Mouse (Mus musculus): ENCODE data around the gene Sash1. TPM values are rescaled to one million over a fixed set of nuclear protein-coding genes. Genes with fewer than 3 reads are reported as not detected.

Sash1 gene
- total and polyA plus RNA-seq, 2 experiments: 9.6 to 21.1 TPM

- no peak overlapping the region for H3K27ac ChIP-seq (replicated peaks; ENCODE audit: insufficient read depth, low read depth, low read length)
- H3K79me2 ChIP-seq (ENCODE audit: control insufficient read depth, insufficient read depth, low read length): peaks cover 3% of the 10 kb centered on the region; the same call in 1 of the 2 replicates
- no peak for DNase-seq (ENCODE audit: extremely low read depth, low read depth, low spot score)
- H3K9ac ChIP-seq (ENCODE audit: low read depth, low read length): no peak overlapping the region
- peaks cover 8% of the 10 kb centered on the region for H3K4me1 ChIP-seq (ENCODE audit: control insufficient read depth, insufficient read depth, low read length)
- no peak for TF ChIP-seq CTCF (IDR thresholded peaks at IDR 0.05; ENCODE audit: low read depth, low read length)
- TF ChIP-seq POLR2A (IDR thresholded peaks at IDR 0.05; ENCODE audit: extremely low read depth, insufficient read depth, low read length): no peak
- no peaks in the 10 kb centered on the region for H3K27me3 ChIP-seq (ENCODE audit: control insufficient read depth, insufficient read depth, low read length)
- no peak overlapping the region for H3K4me3 ChIP-seq (ENCODE audit: insufficient read depth, low read depth, low read length)
- H3K36me3 ChIP-seq (ENCODE audit: control insufficient read depth, insufficient read depth, low read length): peaks cover 36% of the 10 kb centered on the region; the same call in 1 of the 2 replicates
- WGBS: 94% methylated on average over 2 of the region's 2 CpGs
These were observed 109.1 kb downstream of the Sash1 start for GRCm38 (mm10) chr10:8776791-8777190.

GRCm38 (mm10) chr10:8775794-8776193 is 110.1 kb downstream of the Sash1 start:
- Histone ChIP-seq H3K27ac (replicated peaks; ENCODE audit: insufficient read depth, low read depth, low read length) (0 out of 2 replicates have a peak overlapping the region, but pooled peaks have one; percentile 22), H3K4me3 (ENCODE audit: insufficient read depth, low read depth, low read length) (no peak overlapping the region), H3K9ac (ENCODE audit: low read depth, low read length) (no peak overlapping the region), H3K27me3 (ENCODE audit: control insufficient read depth, insufficient read depth, low read length) (no peaks in the 10 kb centered on the region), H3K79me2 (ENCODE audit: control insufficient read depth, insufficient read depth, low read length) (peaks cover 3% of the 10 kb centered on the region), H3K36me3 (ENCODE audit: control insufficient read depth, insufficient read depth, low read length) (peaks cover 42% of the 10 kb centered on the region; the same call in 1 of the 2 replicates), H3K4me1 (ENCODE audit: control insufficient read depth, insufficient read depth, low read length) (peaks cover 8% of the 10 kb centered on the region)
- DNase-seq (ENCODE audit: extremely low read depth, low read depth, low spot score): no peak
- TF ChIP-seq CTCF (IDR thresholded peaks at IDR 0.05; ENCODE audit: low read depth, low read length): no peak
- TF ChIP-seq POLR2A (IDR thresholded peaks at IDR 0.05; ENCODE audit: extremely low read depth, insufficient read depth, low read length): no peak
- 89% methylated on average over 2 of the region's 2 CpGs for WGBS

DNA sequence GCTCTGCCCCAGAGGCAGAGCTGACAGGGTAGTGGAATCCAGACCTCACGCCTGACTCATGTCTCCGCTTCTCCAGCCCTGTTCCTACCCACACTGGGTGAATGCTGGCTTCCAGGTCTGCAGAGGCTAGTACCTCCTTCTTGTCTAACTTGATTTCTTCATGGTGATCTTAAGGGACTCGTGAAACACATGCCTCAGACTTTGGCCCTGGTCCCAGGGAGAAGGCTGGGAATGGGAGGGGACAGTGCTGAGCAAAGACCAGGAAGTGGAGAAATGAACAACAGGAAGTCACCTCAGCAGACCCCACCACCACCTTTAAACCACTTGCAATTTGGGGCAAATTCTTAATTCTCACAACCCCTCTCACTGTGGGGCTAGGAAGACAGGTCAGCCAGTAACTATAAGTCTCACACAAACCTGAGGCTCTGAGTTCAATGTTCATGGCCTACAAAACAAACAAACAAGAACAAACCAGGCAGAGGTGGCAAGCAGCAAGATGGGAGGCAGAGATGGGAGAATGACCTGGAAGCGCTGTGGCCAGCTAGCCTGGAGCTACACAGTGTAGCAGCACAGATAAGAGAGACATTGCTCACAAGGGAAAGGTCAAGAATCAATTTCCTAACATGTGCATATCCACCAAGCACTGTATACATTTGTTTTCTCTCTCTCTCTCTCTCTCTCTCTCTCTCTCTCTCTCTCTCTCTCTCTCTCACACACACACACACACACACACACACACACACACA is 113.2 kb downstream of the Sash1 start:
- H3K79me2 ChIP-seq (ENCODE audit: control insufficient read depth, insufficient read depth, low read length): peaks cover 9% of the 10 kb centered on the region
- peak overlapping the region; percentile 32 for H3K27ac ChIP-seq (replicated peaks; ENCODE audit: insufficient read depth, low read depth, low read length)
- H3K27me3 ChIP-seq (ENCODE audit: control insufficient read depth, insufficient read depth, low read length): no peaks in the 10 kb centered on the region
- H3K9ac ChIP-seq (ENCODE audit: low read depth, low read length): no peak overlapping the region
- WGBS: 52% methylated on average over 4 of the region's 4 CpGs
- H3K4me1 ChIP-seq (ENCODE audit: control insufficient read depth, insufficient read depth, low read length): peaks cover 8% of the 10 kb centered on the region
- peaks cover 32% of the 10 kb centered on the region for H3K36me3 ChIP-seq (ENCODE audit: control insufficient read depth, insufficient read depth, low read length)
- H3K4me3 ChIP-seq (ENCODE audit: insufficient read depth, low read depth, low read length): no peak overlapping the region
- no peak for TF ChIP-seq CTCF (IDR thresholded peaks at IDR 0.05; ENCODE audit: low read depth, low read length)
- no peak for TF ChIP-seq POLR2A (IDR thresholded peaks at IDR 0.05; ENCODE audit: extremely low read depth, insufficient read depth, low read length)
- DNase-seq (ENCODE audit: extremely low read depth, low read depth, low spot score): peak; percentile 72

- Histone ChIP-seq H3K27me3 (ENCODE audit: control insufficient read depth, insufficient read depth, low read length) (no peaks in the 10 kb centered on the region), H3K9ac (ENCODE audit: low read depth, low read length) (no peak overlapping the region), H3K36me3 (ENCODE audit: control insufficient read depth, insufficient read depth, low read length) (peaks cover 21% of the 10 kb centered on the region), H3K79me2 (ENCODE audit: control insufficient read depth, insufficient read depth, low read length) (peaks cover 14% of the 10 kb centered on the region), H3K27ac (replicated peaks; ENCODE audit: insufficient read depth, low read depth, low read length) (no peak overlapping the region), H3K4me1 (ENCODE audit: control insufficient read depth, insufficient read depth, low read length) (peaks cover 8% of the 10 kb centered on the region), H3K4me3 (ENCODE audit: insufficient read depth, low read depth, low read length) (no peak overlapping the region)
- DNase-seq (ENCODE audit: extremely low read depth, low read depth, low spot score): no peak
- TF ChIP-seq CTCF (IDR thresholded peaks at IDR 0.05; ENCODE audit: low read depth, low read length) (no peak), POLR2A (IDR thresholded peaks at IDR 0.05; ENCODE audit: extremely low read depth, insufficient read depth, low read length) (no peak)
- WGBS: 87% methylated on average over 12 of the region's 12 CpGs
These were observed 114.8 kb downstream of the Sash1 start for GRCm38 (mm10) chr10:8770931-8771653.

GRCm38 (mm10) chr10:8768654-8769053 is 117.2 kb downstream of the Sash1 start:
- H3K79me2 ChIP-seq (ENCODE audit: control insufficient read depth, insufficient read depth, low read length): peaks cover 21% of the 10 kb centered on the region
- DNase-seq (ENCODE audit: extremely low read depth, low read depth, low spot score): no peak
- H3K27ac ChIP-seq (replicated peaks; ENCODE audit: insufficient read depth, low read depth, low read length): no peak overlapping the region
- H3K4me3 ChIP-seq (ENCODE audit: insufficient read depth, low read depth, low read length): no peak overlapping the region
- H3K9ac ChIP-seq (ENCODE audit: low read depth, low read length): no peak overlapping the region
- peaks cover 8% of the 10 kb centered on the region for H3K4me1 ChIP-seq (ENCODE audit: control insufficient read depth, insufficient read depth, low read length)
- TF ChIP-seq CTCF (IDR thresholded peaks at IDR 0.05; ENCODE audit: low read depth, low read length) (no peak), POLR2A (IDR thresholded peaks at IDR 0.05; ENCODE audit: extremely low read depth, insufficient read depth, low read length) (no peak)
- 82% methylated on average over 8 of the region's 8 CpGs for WGBS
- H3K36me3 ChIP-seq (ENCODE audit: control insufficient read depth, insufficient read depth, low read length): peaks cover 15% of the 10 kb centered on the region
- H3K27me3 ChIP-seq (ENCODE audit: control insufficient read depth, insufficient read depth, low read length): no peaks in the 10 kb centered on the region

All from liver, adult 2 months (tissue).